Mouse (Mus musculus) left cerebral cortex, adult 2 months (tissue): ENCODE data around the gene Timm13. TPM values are rescaled to one million over a fixed set of nuclear protein-coding genes. Genes with fewer than 3 reads are reported as not detected.

ENCODE experiments used
- DNase-seq, 2 experiments: peaks; one replicate each; pipeline ENCODE4 v3.0.0; 2021 to 2022; ENCODE audit warnings: low spot score in 2 of 2, mixed read lengths in 1 of 2; ENCODE audit errors: extremely low spot score in 1 of 2
- H3K27ac ChIP-seq: fragments of 200-600 bp; 2 replicates; pipeline ENCODE4 v1.8.1; 2022
- H3K4me3 ChIP-seq: fragments of 200-600 bp; 2 replicates; pipeline ENCODE4 v1.8.1; 2022
- CTCF ChIP-seq: fragments of 200-600 bp; IDR thresholded peaks from 2 replicates; pipeline ENCODE4 v1.8.1; 2022; ENCODE audit warnings: antibody characterized with exemption, mild to moderate bottlenecking, moderate library complexity
- intact Hi-C: fragments of 180-260 bp; cut with DNase I; formaldehyde crosslinking; loops from one replicate; pipeline ENCODE4 v1.15.1; 2025
- total RNA-seq, 2 experiments: library from RNA; stranded (reverse); gene quantifications; 2 replicates each; pipeline ENCODE4 v1.2.3; 2021

Gene Timm13
- total RNA-seq, 2 experiments from 2014 or later, result 136 to 138 TPM

DNA sequence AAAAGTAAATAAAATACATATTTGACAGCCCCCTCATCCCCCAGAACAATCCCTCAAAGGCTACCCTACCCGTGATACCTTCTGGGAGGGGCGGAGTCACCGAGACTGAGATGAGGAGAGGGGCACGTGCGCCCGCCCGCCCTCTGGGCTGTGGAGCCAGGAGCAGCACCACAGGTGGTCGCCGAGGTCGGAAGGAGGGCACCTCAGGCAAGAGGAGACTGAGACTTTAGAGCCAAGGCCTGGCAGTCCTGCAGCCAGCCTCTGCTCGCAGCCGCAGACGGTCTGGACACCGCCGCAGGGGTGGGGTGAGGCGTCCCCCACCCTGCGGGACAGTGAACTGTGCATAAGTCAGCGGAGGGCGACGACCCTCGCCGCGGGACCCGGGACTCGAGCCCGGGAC, 30.9 kb upstream of the Timm13 start:
- TF ChIP-seq CTCF, result no peak
- H3K4me3 ChIP-seq, result peak overlapping the region; percentile 57
- intact Hi-C loops, result no loop called here
- 0 out of 2 replicates have a peak overlapping the region, but pooled peaks have one; percentile 5 for H3K27ac ChIP-seq
- no peak for DNase-seq

DNA sequence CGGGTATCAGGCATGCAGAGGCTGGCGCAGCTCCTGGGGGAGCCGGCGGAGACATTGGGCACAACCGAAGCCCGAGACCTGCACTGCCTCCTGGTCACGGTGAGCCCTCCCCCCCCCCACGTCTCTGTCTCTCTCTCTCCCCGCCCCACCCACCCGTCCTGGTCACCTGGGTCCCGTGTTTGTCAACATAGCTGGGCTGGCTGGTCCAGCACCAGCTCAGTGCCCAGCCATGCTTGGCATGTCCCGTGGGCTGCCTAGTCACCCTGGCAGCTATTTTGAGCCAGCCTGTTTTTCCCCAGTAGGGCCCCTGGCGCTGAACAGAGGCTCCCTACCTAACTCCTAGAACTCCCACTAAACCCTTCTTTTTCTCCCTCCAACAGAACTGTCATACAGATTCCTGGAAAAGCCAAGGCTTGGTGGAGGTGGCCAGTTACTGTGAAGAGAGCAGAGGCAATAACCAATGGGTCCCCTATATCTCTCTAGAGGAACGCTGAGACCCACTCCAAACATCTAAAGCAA, 30.4 kb upstream of the Timm13 start:
- H3K4me3 ChIP-seq, result peak overlapping the region; percentile 57
- no peak for DNase-seq
- intact Hi-C loops, result no loop called here
- TF ChIP-seq CTCF, result no peak; the same call in 1 of the 2 replicates
- H3K27ac ChIP-seq, result peak overlapping the region; percentile 85

DNA sequence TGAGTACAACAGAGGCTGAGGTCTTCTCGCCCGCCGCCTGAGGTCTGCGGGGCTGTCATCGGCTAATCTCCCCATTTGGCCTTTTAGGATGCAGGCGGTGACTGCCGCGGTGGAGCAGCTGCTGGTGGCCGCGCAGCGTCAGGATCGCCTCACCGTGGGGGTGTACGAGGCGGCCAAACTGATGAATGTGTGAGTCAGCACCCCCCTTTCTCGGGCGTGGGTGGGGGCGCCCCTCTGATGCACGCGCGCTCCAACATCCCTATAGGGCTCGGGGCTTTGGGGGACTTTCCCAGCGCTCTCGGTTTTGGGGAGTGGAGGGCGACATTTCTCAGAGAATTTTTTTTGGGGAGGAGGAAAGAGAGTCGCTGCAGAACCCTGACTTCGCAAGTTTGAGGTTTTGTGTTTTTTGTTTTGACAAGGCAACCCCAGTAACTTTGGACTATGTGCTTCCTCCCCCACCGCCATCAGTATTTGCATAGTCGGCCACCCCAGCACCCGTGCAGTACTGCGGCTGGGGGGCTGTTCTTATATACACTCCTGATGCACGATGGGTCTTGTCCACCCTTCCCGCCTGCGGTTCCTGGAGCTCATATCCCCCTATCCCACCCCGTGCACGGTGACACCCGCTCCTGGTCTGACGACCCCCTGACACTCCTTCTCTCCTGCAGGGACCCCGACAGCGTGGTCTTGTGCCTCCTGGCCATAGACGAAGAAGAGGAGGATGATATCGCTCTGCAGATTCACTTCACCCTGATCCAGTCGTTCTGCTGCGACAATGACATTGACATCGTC, 29.8 kb upstream of the Timm13 start:
- intact Hi-C loops, result no loop called here
- H3K27ac ChIP-seq, result peak overlapping the region; percentile 85
- TF ChIP-seq CTCF, result no peak
- DNase-seq, result peak; percentile 69 to 71
- peak overlapping the region; percentile 57 for H3K4me3 ChIP-seq

DNA sequence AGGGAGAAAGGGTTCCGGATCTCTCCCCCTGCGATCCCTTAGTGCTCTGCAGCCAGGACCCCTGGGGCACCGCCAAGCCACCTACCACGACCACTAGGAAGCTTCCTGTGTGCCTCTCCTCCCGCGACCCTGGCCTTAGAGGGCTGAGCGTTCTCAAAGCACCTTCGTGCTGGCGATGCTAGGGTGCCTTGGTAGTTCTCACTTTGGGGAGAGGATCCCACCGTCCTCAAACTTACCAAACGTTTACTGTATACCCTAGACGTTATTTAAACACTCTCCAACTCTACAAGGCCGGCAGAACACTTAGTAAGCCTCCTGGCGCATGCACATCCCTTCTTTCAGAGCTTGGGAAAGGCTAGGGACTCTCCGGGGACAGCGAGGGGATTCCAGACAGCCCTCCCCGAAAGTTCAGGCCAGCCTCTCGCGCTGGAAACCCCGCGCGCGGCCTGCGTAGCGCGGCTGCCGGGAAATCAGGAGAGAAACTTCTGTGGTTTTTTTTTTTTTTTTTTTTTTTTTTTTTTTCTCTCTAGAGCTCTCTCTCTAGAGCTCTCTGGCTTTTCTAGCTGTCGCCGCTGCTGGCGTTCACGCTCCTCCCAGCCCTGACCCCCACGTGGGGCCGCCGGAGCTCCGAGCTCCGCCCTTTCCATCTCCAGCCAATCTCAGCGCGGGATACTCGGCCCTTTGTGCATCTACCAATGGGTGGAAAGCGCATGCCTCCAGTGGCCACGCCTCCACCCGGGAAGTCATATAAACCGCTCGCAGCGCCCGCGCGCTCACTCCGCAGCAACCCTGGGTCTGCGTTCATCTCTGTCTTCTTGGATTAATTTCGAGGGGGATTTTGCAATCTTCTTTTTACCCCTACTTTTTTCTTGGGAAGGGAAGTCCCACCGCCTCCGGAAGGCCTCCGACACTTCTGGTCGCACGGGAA, 28.8 kb upstream of the Timm13 start, which contains the start of gene Gadd45b:
TSS of gene Gadd45b (plus strand) at position 775 of the 928 bp plus-strand sequence.
- intact Hi-C loops, result loop anchor here (2.0 to 5.0 kb wide), 2 partner anchors 31 to 238 kb away; partner anchors contain the start of gene Pias4
- Histone ChIP-seq H3K27ac (peak within 1 kb of the TSS; percentile 90), H3K4me3 (peak within 1 kb of the TSS; percentile 57)
- DNase-seq, result peak; percentile 97 to 98
- TF ChIP-seq CTCF, result no peak

DNA sequence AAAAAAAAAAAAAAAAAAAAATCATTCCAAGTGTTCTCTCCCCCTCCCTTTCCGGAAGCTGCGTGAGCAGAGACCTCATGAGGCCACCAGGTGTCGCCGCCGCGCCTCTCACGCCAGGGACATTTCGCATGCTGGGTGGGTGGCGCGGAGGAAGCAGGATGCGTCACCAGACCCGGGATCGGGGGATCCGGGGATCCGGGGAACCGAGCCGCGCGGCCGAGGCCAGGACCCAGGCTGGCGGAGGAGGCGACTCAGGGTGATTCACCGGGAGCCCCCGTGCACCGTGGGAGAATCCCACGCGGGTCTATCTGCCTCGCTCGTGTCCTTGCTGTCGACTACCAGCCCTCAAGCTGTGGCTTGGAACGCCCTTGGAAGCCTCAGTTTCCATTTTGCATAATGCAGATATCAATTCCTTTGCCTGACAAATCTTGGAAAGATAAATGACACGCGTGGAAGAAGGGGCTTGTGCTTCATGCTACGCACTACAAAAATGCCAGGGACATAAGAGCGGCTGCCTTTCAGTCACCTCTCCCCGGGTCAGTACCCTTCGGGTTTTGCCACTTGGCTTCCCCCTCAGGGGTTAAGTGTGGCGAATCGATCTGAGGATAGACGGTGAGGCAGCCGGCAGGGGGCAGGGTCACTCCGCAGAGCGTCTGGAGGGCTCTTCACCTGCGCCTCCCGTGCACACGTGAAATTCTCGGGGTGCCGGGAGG, 28.0 kb upstream of the Timm13 start:
- Histone ChIP-seq H3K4me3 (peak overlapping the region; percentile 49), H3K27ac (peak overlapping the region; percentile 90)
- intact Hi-C loops, result loop anchor here (1.0 to 5.0 kb wide), 4 partner anchors 32 to 239 kb away; partner anchors contain the start of gene Pias4
- TF ChIP-seq CTCF, result peak; percentile 74
- DNase-seq, result peak; percentile 92 to 94

DNA sequence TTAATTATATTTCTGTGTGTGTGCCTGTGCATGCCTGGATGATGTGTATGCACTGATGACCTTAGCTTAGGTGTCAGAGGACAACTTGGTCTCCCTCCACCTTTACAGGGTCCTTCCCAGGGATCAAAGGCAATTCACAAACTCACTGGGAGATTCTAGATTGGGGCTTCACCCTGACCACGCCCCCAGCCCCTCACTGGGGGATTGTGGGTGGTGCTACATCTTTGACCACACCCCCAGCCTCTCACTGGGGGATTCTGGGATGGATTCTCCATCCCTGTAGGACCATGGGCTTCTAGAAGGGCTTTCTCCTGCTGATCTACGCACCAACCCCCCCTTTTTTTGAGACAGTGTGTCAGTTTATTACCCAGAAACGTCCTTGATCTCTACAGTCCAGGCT, 24.7 kb upstream of the Timm13 start:
- Histone ChIP-seq H3K27ac (no peak overlapping the region), H3K4me3 (no peak overlapping the region)
- no peak for DNase-seq
- intact Hi-C loops, result loop anchor here (5.0 kb wide), 1 partner anchor 242 kb away; the partner anchor contains the start of gene Pias4
- TF ChIP-seq CTCF, result no peak

DNA sequence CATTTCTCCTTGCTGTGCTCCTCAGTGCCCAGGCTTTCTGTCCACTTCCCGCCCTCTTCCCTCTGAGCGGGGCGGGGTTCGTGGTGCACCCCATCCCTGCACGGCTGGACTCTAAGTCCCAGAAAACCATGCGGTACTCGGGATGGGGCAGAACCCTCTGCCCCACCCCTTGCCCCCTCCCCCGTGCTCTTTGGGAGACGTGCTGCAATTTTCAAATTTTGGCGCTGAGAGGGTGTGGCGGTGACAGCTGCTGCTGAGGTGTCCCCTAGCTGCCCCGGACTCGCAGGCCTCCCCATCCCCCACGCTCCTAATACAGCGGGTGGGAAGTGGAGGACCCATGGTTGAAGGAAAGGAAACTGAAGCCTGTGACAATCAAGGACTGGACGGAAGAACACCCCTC, 21.2 kb upstream of the Timm13 start:
- no peak for TF ChIP-seq CTCF
- no peak for DNase-seq
- Histone ChIP-seq H3K4me3 (peak overlapping the region; percentile 11; the same call in 1 of the 2 replicates), H3K27ac (no peak overlapping the region)
- intact Hi-C loops, result no loop called here

DNA sequence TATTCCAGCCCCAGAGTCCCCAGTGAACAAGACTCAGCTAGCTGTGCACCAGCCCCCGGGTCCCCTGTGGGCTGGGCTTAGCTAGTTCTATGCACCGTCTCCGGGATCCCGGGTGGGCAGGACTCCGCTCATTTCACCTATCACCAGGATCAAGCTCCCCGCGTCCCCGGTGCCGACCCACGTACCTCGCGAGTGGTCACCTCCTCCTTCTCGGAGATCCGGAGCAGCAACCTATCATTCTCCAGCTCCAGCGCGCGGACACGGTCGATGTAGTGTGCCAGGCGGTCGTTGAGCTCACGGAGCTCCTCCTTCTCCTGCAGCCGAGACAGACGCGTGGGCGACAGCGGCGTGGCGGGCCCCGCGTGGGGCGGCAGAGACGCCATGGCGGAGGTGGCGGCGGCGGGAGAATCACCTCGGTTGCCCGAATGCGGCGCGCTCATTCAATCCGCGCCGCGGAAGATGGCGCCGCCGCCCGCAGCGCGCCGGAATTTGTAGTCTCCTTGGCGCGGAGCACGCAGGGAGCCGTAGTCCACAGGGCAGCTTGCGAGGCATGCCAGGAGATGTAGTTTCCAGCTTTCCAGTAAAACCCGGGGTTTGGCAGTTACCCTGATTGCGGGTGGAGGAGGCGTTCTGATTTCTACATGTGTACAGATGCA, 17.1 kb upstream of the Timm13 start, which contains the start of gene Lmnb2:
TSS of gene Lmnb2 (minus strand) at position 467 of the 656 bp plus-strand sequence.
- intact Hi-C loops, result no loop called here
- peak; percentile 86 for DNase-seq
- peak within 1 kb of the TSS; percentile 82 for H3K4me3 ChIP-seq
- TF ChIP-seq CTCF, result no peak; the same call in 1 of the 2 replicates
- peak within 1 kb of the TSS; percentile 82 for H3K27ac ChIP-seq

DNA sequence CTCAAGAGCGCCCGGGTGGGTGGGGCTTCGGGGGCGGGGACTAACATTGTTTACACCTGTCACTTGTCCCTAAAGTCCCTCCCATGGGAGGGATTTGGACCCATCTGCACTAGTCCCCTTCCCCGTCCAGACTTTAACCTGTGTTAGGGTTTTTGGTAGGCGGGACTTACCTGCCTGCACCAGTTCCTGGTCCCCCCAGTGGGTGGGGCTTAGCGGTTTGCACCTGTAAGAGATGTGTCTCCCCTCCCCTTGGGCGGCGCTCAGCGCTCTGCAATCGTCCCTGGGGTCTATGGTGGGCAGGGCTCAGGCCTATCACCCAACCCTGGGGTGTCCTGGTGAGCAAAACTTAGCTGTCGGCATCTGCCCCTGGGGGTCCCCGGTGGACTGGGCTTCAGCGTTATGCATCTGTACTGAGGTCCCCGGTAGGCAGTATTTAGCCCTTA, 16.6 kb upstream of the Timm13 start:
- Histone ChIP-seq H3K4me3 (peak overlapping the region; percentile 82), H3K27ac (peak overlapping the region; percentile 82)
- DNase-seq, result no peak
- intact Hi-C loops, result no loop called here
- no peak for TF ChIP-seq CTCF

DNA sequence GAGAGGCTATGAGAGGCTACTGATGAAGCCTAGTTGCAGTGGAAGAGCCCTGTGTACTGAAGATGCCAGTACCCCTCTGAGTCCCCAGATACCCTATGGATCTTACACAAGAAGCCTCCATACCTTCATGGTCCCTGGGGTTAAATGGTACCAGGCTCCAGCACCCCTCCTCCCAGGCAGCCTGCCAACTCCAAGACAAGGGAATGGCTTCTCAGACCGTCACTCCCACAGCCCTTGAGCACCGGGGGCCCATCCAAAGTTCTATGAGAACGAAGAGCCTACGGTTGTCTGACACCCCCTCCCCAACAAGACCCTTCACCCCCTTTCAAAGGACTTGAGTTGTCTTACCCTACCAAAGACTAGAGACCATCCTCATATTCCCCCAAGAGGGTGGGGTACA, 15.0 kb upstream of the Timm13 start:
- intact Hi-C loops, result no loop called here
- H3K27ac ChIP-seq, result no peak overlapping the region
- no peak overlapping the region for H3K4me3 ChIP-seq
- no peak for DNase-seq
- TF ChIP-seq CTCF, result no peak
